Mouse (Mus musculus) heart, postnatal 0 days (tissue): ENCODE measurements around the gene Pde2a. TPM values are rescaled to one million over a fixed set of nuclear protein-coding genes. Genes with fewer than 3 reads are reported as not detected.
"Not testable (repeated sequence)": the region's sequence is repeated elsewhere in the genome, so short reads cannot be mapped to it uniquely, and the experiment has no call there.

Experiments used
- ATAC-seq: fragments of 200-750 bp; cut with Nextera tagmentation; 2 replicates; pipeline ENCODE4 v1.8.0; 2017; ENCODE audit warnings: low read depth, moderate number of reproducible peaks, moderate library complexity; ENCODE audit not compliant: insufficient read depth
- DNase-seq: peaks from one replicate; pipeline ENCODE4 v3.0.0-alpha.2; 2016; ENCODE audit warnings: low spot score
- H3K27ac ChIP-seq: fragments of 300-500 bp; sonication (generic); 2 replicates; pipeline ENCODE4 v1.5.1; 2014; ENCODE audit warnings: low read depth, mild to moderate bottlenecking
- H3K27me3 ChIP-seq: fragments of 300-500 bp; sonication (generic); 2 replicates; pipeline ENCODE4 v1.6.1; 2014; ENCODE audit warnings: low read length, mixed read lengths; ENCODE audit not compliant: control insufficient read depth, insufficient read depth
- H3K36me3 ChIP-seq: fragments of 300-500 bp; sonication (generic); replicated peaks from 2 replicates; pipeline ENCODE4 v1.6.1; 2014; ENCODE audit warnings: low read length, mixed read lengths; ENCODE audit not compliant: control insufficient read depth, insufficient read depth
- H3K4me1 ChIP-seq: fragments of 300-500 bp; sonication (generic); 2 replicates; pipeline ENCODE4 v1.6.1; 2014; ENCODE audit warnings: antibody characterized with exemption; ENCODE audit not compliant: control insufficient read depth, insufficient read depth
- H3K4me2 ChIP-seq: fragments of 300-500 bp; sonication (generic); 2 replicates; pipeline ENCODE4 v1.6.1; 2014; ENCODE audit warnings: low read depth, mild to moderate bottlenecking, low read length, moderate library complexity
- H3K4me3 ChIP-seq: fragments of 300-500 bp; sonication (generic); 2 replicates; pipeline ENCODE4 v1.5.1; 2014; ENCODE audit warnings: low read depth, low read length
- H3K9ac ChIP-seq: fragments of 300-500 bp; sonication (generic); replicated peaks from 2 replicates; pipeline ENCODE4 v1.6.1; 2014; ENCODE audit warnings: low read depth, low read length, mixed read lengths
- H3K9me3 ChIP-seq: fragments of 300-500 bp; sonication (generic); replicated peaks from 2 replicates; pipeline ENCODE4 v1.6.1; 2016; ENCODE audit warnings: low read length; ENCODE audit not compliant: control insufficient read depth
- CTCF ChIP-seq: IDR thresholded peaks from 2 replicates; pipeline ENCODE4 v1.5.1; 2016; ENCODE audit warnings: antibody characterized with exemption, control low read depth, low read depth
- EP300 ChIP-seq: IDR thresholded peaks from 2 replicates; pipeline ENCODE4 v1.6.1; 2016; ENCODE audit warnings: antibody characterized with exemption, low read depth
- WGBS: fragments of 180-500 bp; shearing (Covaris S2); extraction: QIAGEN DNeasy Blood & Tissue Kit; methylation state at CpG from one replicate; pipeline ENCODE4 v1.1.7; 2014; 5-methylcytosine and 5-hydroxymethylcytosine counted together
- microRNA counts: library from miRNA; unstranded; fragments of <30 nt; microRNA quantifications from one replicate; lab custom pipeline; 2015
- microRNA-seq: library from miRNA; unstranded; fragments of <30 nt; microRNA quantifications from one replicate; pipeline ENCODE4, GENCODE M21; 2016
- polyA plus RNA-seq: library from polyadenylated mRNA; unstranded; fragments of >200 nt; fragmentation: Nextera tagmentation; extraction: Ambion mirVana; gene quantifications from 2 replicates; pipeline ENCODE4 v1.2.1, GENCODE M21; 2015
- total RNA-seq: library from RNA; depleted of rRNA; stranded (reverse); fragments of >200 nt; gene quantifications from 2 replicates; pipeline ENCODE4 v1.2.3, GENCODE M21; 2014; ENCODE audit warnings: low replicate concordance; rRNA removed

The Pde2a gene
- total and polyA plus RNA-seq, 2 experiments from 2014 or later: 4.7 to 19.3 TPM

- no peak overlapping the region for H3K9ac ChIP-seq
- H3K4me1 ChIP-seq: no peaks in the 10 kb centered on the region
- 57% methylated on average over 7 of the region's 7 CpGs for WGBS
- no peak for TF ChIP-seq EP300
- TF ChIP-seq CTCF: no peak
- H3K36me3 ChIP-seq: no peaks in the 10 kb centered on the region
- H3K27ac ChIP-seq: no peak overlapping the region
- ATAC-seq: no peak
- no peak for DNase-seq
- no peak overlapping the region for H3K4me2 ChIP-seq
- H3K9me3 ChIP-seq: no peaks in the 10 kb centered on the region
- no peaks in the 10 kb centered on the region for H3K27me3 ChIP-seq
- H3K4me3 ChIP-seq: no peak overlapping the region
These were observed 129.4 kb downstream of the Pde2a start for GRCm38 (mm10) chr7:101550686-101551485.

GRCm38 (mm10) chr7:101551530-101551929, 130.0 kb downstream of the Pde2a start:
- Histone ChIP-seq H3K36me3 (no peaks in the 10 kb centered on the region), H3K27ac (no peak overlapping the region), H3K9me3 (no peaks in the 10 kb centered on the region), H3K4me3 (no peak overlapping the region), H3K27me3 (no peaks in the 10 kb centered on the region), H3K4me2 (no peak overlapping the region), H3K4me1 (no peaks in the 10 kb centered on the region), H3K9ac (no peak overlapping the region)
- 71% methylated on average over 1 of the region's 1 CpGs for WGBS
- no peak for TF ChIP-seq EP300
- no peak for TF ChIP-seq CTCF
- DNase-seq (no peak), ATAC-seq (no peak)

- 85% methylated on average over 3 of the region's 3 CpGs for WGBS
- not testable (repeated sequence) for ATAC-seq
These were observed 134.0 kb downstream of the Pde2a start for GRCm38 (mm10) chr7:101555473-101555872.

GRCm38 (mm10) chr7:101557391-101557790, 135.9 kb downstream of the Pde2a start:
- no peaks in the 10 kb centered on the region for H3K36me3 ChIP-seq
- no peak for DNase-seq
- 60% methylated on average over 1 of the region's 1 CpGs for WGBS

More at GRCm38 (mm10) chr7:101555473-101555872, 134.0 kb downstream of the Pde2a start:
- H3K9me3 ChIP-seq, H3K4me1 ChIP-seq, H3K27ac ChIP-seq, H3K9ac ChIP-seq, H3K4me3 ChIP-seq, DNase-seq, H3K4me2 ChIP-seq, H3K36me3 ChIP-seq, H3K27me3 ChIP-seq: not testable (repeated sequence)

GRCm38 (mm10) chr7:101559393-101559792, 137.9 kb downstream of the Pde2a start:
- H3K9ac ChIP-seq, H3K4me3 ChIP-seq, ATAC-seq, H3K36me3 ChIP-seq, DNase-seq, H3K4me2 ChIP-seq, H3K27me3 ChIP-seq, H3K27ac ChIP-seq, H3K4me1 ChIP-seq, H3K9me3 ChIP-seq: not testable (repeated sequence)
- WGBS: 49% methylated on average over 5 of the region's 5 CpGs

More at GRCm38 (mm10) chr7:101557391-101557790, 135.9 kb downstream of the Pde2a start:
- Histone ChIP-seq H3K27me3 (no peaks in the 10 kb centered on the region), H3K9ac (no peak overlapping the region), H3K4me2 (no peak overlapping the region), H3K4me3 (no peak overlapping the region), H3K4me1 (no peaks in the 10 kb centered on the region), H3K9me3 (no peaks in the 10 kb centered on the region), H3K27ac (no peak overlapping the region)
- TF ChIP-seq CTCF: no peak
- TF ChIP-seq EP300: no peak
- no peak for ATAC-seq

MicroRNAs encoded within 50 kb of the gene (microRNA counts, 519-probe panel; counts per million panel counts)
- microRNA mmu-miR-139-3p (lab: Ali Mortazavi, UCI) (not detected), microRNA mmu-miR-139-5p (lab: Ali Mortazavi, UCI) (3,148 counts per million, percentile 36 among the panel's probes with 10 or more counts)

Small RNA genes within 50 kb of the gene (microRNA-seq; reads per million reads assigned to microRNA genes)
- gene Mir139: 4,071 reads per million, percentile 92 among the genes with 10 or more reads in this experiment

Other genes starting within 250 kb of the Pde2a start
- gene Atg16l2, start 119.4 kb upstream of the Pde2a start, total RNA-seq: 67.1 and 93.8 TPM in 2 replicates
- 15.9 and 20.5 TPM in 2 replicates for gene Atg16l2, start 119.4 kb upstream of the Pde2a start, polyA plus RNA-seq
- gene Stard10, start 104.6 kb upstream of the Pde2a start, total RNA-seq: 62.6 and 76.7 TPM in 2 replicates
- gene Stard10, start 104.6 kb upstream of the Pde2a start, polyA plus RNA-seq: 45.9 and 53.6 TPM in 2 replicates
- gene Arap1, start 73.6 kb upstream of the Pde2a start, total RNA-seq: 36.2 and 101 TPM in 2 replicates
- 18.6 and 19.8 TPM in 2 replicates for gene Arap1, start 73.6 kb upstream of the Pde2a start, polyA plus RNA-seq
- gene Gm45837, start 10.8 kb upstream of the Pde2a start, total RNA-seq: 33.8 TPM in 1 of 2 replicates, not detected in the other
- gene Gm45837, start 10.8 kb upstream of the Pde2a start, polyA plus RNA-seq: 2.4 TPM in 1 of 2 replicates, not detected in the other
- not detected in 2 replicates for gene Art2b, start 163.9 kb downstream of the Pde2a start, total RNA-seq
- not detected in 2 replicates for gene Art2b, start 163.9 kb downstream of the Pde2a start, polyA plus RNA-seq
- 42.2 and 84.6 TPM in 2 replicates for gene Clpb, start 241.9 kb downstream of the Pde2a start, total RNA-seq
- gene Clpb, start 241.9 kb downstream of the Pde2a start, polyA plus RNA-seq: 47.2 and 47.7 TPM in 2 replicates